Mouse (Mus musculus) large intestine, adult 2 months (tissue): ENCODE results near the gene Nav1. TPM values are rescaled to one million over a fixed set of nuclear protein-coding genes. Genes with fewer than 3 reads are reported as not detected.

ENCODE experiments used
- DNase-seq: peaks from one replicate; pipeline ENCODE4 v3.0.0-alpha.2; 2012; ENCODE audit warnings: low read depth, low spot score
- WGBS: fragments of 180-500 bp; shearing (Covaris S2); methylation state at CpG from one replicate; pipeline ENCODE4 v1.1.7; 2018; 5-methylcytosine and 5-hydroxymethylcytosine counted together
- polyA plus RNA-seq: library from polyadenylated mRNA; depleted of rRNA; stranded (reverse); fragments of >200 nt; gene quantifications from 2 replicates; pipeline ENCODE4 v1.2.3, GENCODE M21; 2012

Nav1 gene
- polyA plus RNA-seq, 1 experiment = 5.3 TPM

GRCm38 (mm10) chr1:135531081-135531480 is 76.0 kb downstream of the Nav1 start:
- WGBS = 52% methylated on average over 10 of the region's 10 CpGs
- no peak for DNase-seq

- no peak for DNase-seq
- WGBS = 57% methylated on average over 4 of the region's 4 CpGs
Observed at GRCm38 (mm10) chr1:135524518-135524860, 82.6 kb downstream of the Nav1 start.

- no peak for DNase-seq
- WGBS = 48% methylated on average over 12 of the region's 12 CpGs
Observed at GRCm38 (mm10) chr1:135523780-135524517, 83.1 kb downstream of the Nav1 start.

- no peak for DNase-seq
- WGBS = 79% methylated on average over 2 of the region's 2 CpGs
Observed at GRCm38 (mm10) chr1:135523344-135523743, 83.8 kb downstream of the Nav1 start.

GRCm38 (mm10) chr1:135520550-135521168 is 86.4 kb downstream of the Nav1 start:
- DNase-seq = no peak
- WGBS = 90% methylated on average over 13 of the region's 13 CpGs

- WGBS = 35% methylated on average over 5 of the region's 5 CpGs
- no peak for DNase-seq
Observed at GRCm38 (mm10) chr1:135518661-135519060, 88.4 kb downstream of the Nav1 start.

- no peak for DNase-seq
- 91% methylated on average over 6 of the region's 6 CpGs for WGBS
Observed at GRCm38 (mm10) chr1:135517469-135517868, 89.6 kb downstream of the Nav1 start.

- 61% methylated on average over 10 of the region's 10 CpGs for WGBS
Observed at GRCm38 (mm10) chr1:135516511-135517305, 90.4 kb downstream of the Nav1 start.

GRCm38 (mm10) chr1:135515633-135516238 is 91.4 kb downstream of the Nav1 start:
- WGBS = 28% methylated on average over 12 of the region's 12 CpGs
- no peak for DNase-seq

More at GRCm38 (mm10) chr1:135516511-135517305, 90.4 kb downstream of the Nav1 start:
- no peak for DNase-seq

- 22% methylated on average over 9 of the region's 9 CpGs for WGBS
- peak; percentile 31 for DNase-seq
Observed at GRCm38 (mm10) chr1:135514913-135515632, 92.0 kb downstream of the Nav1 start.

GRCm38 (mm10) chr1:135514046-135514445 is 93.0 kb downstream of the Nav1 start:
- WGBS = 85% methylated on average over 4 of the region's 4 CpGs

GRCm38 (mm10) chr1:135513464-135513863 is 93.6 kb downstream of the Nav1 start:
- WGBS = 79% methylated on average over 5 of the region's 5 CpGs
- no peak for DNase-seq

More at GRCm38 (mm10) chr1:135514046-135514445, 93.0 kb downstream of the Nav1 start:
- no peak for DNase-seq

- peak; percentile 37 for DNase-seq
- 4% methylated on average over 30 of the region's 30 CpGs for whole genome bisulfite sequencing
Observed at GRCm38 (mm10) chr1:135510346-135510977, 96.6 kb downstream of the Nav1 start.

- no peak for DNase-seq
- 28% methylated on average over 16 of the region's 16 CpGs for WGBS
Observed at GRCm38 (mm10) chr1:135509145-135510084, 97.7 kb downstream of the Nav1 start.

- no peak for DNase-seq
- WGBS = 12% methylated on average over 3 of the region's 3 CpGs
Observed at GRCm38 (mm10) chr1:135508349-135508634, 98.8 kb downstream of the Nav1 start.

- 43% methylated on average over 14 of the region's 14 CpGs for WGBS
- no peak for DNase-seq
Observed at GRCm38 (mm10) chr1:135507572-135508348, 99.3 kb downstream of the Nav1 start.

GRCm38 (mm10) chr1:135505499-135505898 is 101.6 kb downstream of the Nav1 start:
- DNase-seq = no peak
- 67% methylated on average over 7 of the region's 7 CpGs for WGBS
